Mouse (Mus musculus) left cerebral cortex, adult 2 months (tissue): ENCODE results near the gene Rorc. TPM values are rescaled to one million over a fixed set of nuclear protein-coding genes. Genes with fewer than 3 reads are reported as not detected.
A peak's percentile ranks its signal among the peaks of the same experiment; 100 is the strongest.

Source experiments
- DNase-seq, 2 experiments: peaks; one replicate each; pipeline ENCODE4 v3.0.0; 2021 to 2022; ENCODE audit warnings: low spot score in 2 of 2, mixed read lengths in 1 of 2; ENCODE audit errors: extremely low spot score in 1 of 2
- H3K27ac ChIP-seq: fragments of 200-600 bp; 2 replicates; pipeline ENCODE4 v1.8.1; 2022
- H3K4me3 ChIP-seq: fragments of 200-600 bp; 2 replicates; pipeline ENCODE4 v1.8.1; 2022
- CTCF ChIP-seq: fragments of 200-600 bp; IDR thresholded peaks from 2 replicates; pipeline ENCODE4 v1.8.1; 2022; ENCODE audit warnings: antibody characterized with exemption, mild to moderate bottlenecking, moderate library complexity
- intact Hi-C: fragments of 180-260 bp; cut with DNase I; formaldehyde crosslinking; loops from one replicate; pipeline ENCODE4 v1.15.1; 2025
- total RNA-seq, 2 experiments: library from RNA; stranded (reverse); gene quantifications; 2 replicates each; pipeline ENCODE4 v1.2.3; 2021

Rorc gene
- total RNA-seq, 2 experiments from 2014 or later: 0.52 to 0.91 TPM

DNA sequence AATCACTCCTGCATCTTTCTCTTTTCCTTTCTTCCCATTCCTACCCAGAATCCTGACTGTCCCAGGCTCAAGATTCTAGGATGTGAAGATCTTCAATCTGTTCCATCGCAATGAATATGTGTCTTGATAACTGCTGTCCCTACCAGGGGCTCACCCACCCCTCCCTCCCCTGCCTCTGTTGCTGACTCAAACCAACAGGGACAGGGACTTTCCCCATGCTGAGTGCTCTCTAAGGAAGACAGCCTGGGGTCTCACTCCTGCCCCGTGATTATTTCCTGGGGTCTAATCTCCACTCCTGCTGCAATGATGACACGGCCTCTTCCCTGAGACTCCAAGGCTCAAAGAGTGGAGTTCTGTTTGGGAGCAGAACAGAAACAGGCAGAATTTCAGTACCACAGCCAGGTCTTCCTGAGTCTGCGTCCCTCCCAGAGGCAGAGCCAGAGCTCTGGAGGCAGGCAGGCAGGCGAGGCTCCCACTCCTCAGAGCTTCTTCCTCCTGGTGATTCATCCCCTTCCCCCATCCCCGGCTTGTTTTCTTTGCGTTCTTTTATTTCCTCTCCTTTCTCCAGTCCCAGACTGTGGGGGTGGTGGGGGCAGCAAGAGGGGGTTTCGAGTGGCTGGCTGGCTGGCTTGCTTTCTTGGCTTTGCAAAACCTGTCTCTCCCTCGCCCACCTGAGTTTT, 7.4 kb downstream of the Rorc start:
- peak; percentile 32 to 33 for DNase-seq
- Histone ChIP-seq H3K27ac (no peak overlapping the region), H3K4me3 (no peak overlapping the region)
- TF ChIP-seq CTCF: no peak
- intact Hi-C loops: no loop called here

GRCm38 (mm10) chr3:94382308-94382707, 9.7 kb downstream of the Rorc start:
- no peak overlapping the region for H3K4me3 ChIP-seq
- intact Hi-C loops: no loop called here
- H3K27ac ChIP-seq: no peak overlapping the region
- no peak for DNase-seq
- TF ChIP-seq CTCF: no peak

- intact Hi-C loops: no loop called here
- no peak for DNase-seq
- Histone ChIP-seq H3K27ac (no peak overlapping the region), H3K4me3 (no peak overlapping the region)
- no peak for TF ChIP-seq CTCF
Measured at GRCm38 (mm10) chr3:94383476-94383875, 10.9 kb downstream of the Rorc start.

DNA sequence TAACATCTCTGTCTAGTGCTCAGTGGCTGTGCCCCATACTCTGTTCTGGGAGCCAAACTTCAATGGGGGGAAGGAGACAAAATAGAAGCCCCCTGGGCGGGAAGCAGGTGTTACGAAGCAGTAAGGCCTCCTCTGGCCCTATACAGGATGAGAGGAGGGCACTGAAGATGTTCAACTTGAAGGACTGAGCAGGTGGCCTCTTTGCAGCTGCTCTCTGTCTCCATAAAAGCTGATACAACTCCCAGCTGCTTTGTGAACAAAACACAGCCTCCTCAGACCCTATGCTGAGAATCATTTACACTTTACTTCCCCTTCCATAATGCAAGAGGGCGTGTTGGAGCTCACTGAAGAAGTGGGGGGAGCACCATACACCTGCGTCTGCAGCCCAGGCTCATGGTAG, 14.1 kb downstream of the Rorc start:
- DNase-seq: no peak
- intact Hi-C loops: no loop called here
- no peak for TF ChIP-seq CTCF
- Histone ChIP-seq H3K4me3 (no peak overlapping the region), H3K27ac (no peak overlapping the region)

- no peak overlapping the region for H3K4me3 ChIP-seq
- TF ChIP-seq CTCF: no peak
- H3K27ac ChIP-seq: no peak overlapping the region
- DNase-seq: no peak
- intact Hi-C loops: no loop called here
Measured at GRCm38 (mm10) chr3:94387391-94387790, 14.8 kb downstream of the Rorc start.

DNA sequence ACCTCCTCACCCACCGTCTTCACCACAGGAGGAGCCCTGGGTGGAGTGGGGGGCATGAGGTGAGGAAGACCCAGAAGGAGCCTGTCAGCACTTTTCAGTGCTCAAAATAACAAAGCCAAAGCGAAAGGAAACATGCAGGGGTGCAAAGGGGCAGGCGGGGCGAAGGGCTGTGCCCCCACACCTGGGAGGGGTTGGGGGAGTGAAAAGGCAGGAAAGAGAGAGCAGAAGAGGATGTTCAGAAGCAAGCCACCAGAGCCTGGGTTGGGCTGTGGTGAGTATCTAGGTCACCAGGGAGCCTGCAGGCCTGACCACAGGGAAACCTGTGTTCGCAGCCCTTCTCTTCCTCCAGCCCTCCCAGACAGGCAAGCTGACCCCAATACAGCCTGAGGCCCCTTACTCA, 15.5 kb downstream of the Rorc start:
- no peak for TF ChIP-seq CTCF
- DNase-seq: no peak
- H3K4me3 ChIP-seq: no peak overlapping the region
- intact Hi-C loops: no loop called here
- H3K27ac ChIP-seq: no peak overlapping the region

GRCm38 (mm10) chr3:94389420-94389819, 16.8 kb downstream of the Rorc start:
- DNase-seq: no peak
- no peak overlapping the region for H3K4me3 ChIP-seq
- TF ChIP-seq CTCF: no peak
- intact Hi-C loops: no loop called here
- H3K27ac ChIP-seq: no peak overlapping the region

DNA sequence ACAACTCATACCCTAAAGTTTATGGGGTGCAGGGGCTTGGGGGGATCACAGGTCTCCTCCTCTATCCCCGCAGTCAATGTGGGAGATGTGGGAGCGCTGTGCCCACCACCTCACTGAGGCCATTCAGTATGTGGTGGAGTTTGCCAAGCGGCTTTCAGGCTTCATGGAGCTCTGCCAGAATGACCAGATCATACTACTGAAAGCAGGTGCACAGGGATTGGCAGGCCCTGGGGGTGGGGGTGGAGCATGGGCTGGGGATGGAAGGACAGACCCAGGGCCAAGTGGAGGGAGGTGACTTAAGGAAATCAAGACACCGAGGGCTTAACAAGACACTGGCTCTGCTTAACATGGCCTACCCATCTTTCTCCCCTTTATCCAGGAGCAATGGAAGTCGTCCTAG, 18.4 kb downstream of the Rorc start:
- TF ChIP-seq CTCF: no peak
- Histone ChIP-seq H3K27ac (no peak overlapping the region), H3K4me3 (no peak overlapping the region)
- intact Hi-C loops: no loop called here
- no peak for DNase-seq

GRCm38 (mm10) chr3:94392128-94392527, 19.5 kb downstream of the Rorc start:
- Histone ChIP-seq H3K4me3 (no peak overlapping the region), H3K27ac (no peak overlapping the region)
- intact Hi-C loops: no loop called here
- TF ChIP-seq CTCF: no peak
- DNase-seq: no peak

- Histone ChIP-seq H3K4me3 (no peak overlapping the region), H3K27ac (no peak overlapping the region)
- intact Hi-C loops: no loop called here
- no peak for TF ChIP-seq CTCF
- no peak for DNase-seq
Measured at GRCm38 (mm10) chr3:94393049-94393448, 20.5 kb downstream of the Rorc start.

- intact Hi-C loops: no loop called here
- no peak for TF ChIP-seq CTCF
- no peak for DNase-seq
- Histone ChIP-seq H3K27ac (no peak overlapping the region), H3K4me3 (no peak overlapping the region)
Measured at GRCm38 (mm10) chr3:94396336-94396735, 23.7 kb downstream of the Rorc start.

- H3K4me3 ChIP-seq: no peak overlapping the region
- no peak overlapping the region for H3K27ac ChIP-seq
- no peak for DNase-seq
- TF ChIP-seq CTCF: no peak
- intact Hi-C loops: no loop called here
Measured at GRCm38 (mm10) chr3:94396851-94397250, 24.3 kb downstream of the Rorc start.

GRCm38 (mm10) chr3:94398217-94398616, 25.6 kb downstream of the Rorc start, which contains the start of gene Lingo4:
Gene Lingo4, plus strand, starts transcription at chr3:94398517.
- Histone ChIP-seq H3K4me3 (peak within 1 kb of the TSS; percentile 39), H3K27ac (no peak within 1 kb of the TSS)
- intact Hi-C loops: no loop called here
- DNase-seq: no peak
- no peak for TF ChIP-seq CTCF
